ENCODE assay signal across 11 mouse cellular contexts in the genomic region with DNA sequence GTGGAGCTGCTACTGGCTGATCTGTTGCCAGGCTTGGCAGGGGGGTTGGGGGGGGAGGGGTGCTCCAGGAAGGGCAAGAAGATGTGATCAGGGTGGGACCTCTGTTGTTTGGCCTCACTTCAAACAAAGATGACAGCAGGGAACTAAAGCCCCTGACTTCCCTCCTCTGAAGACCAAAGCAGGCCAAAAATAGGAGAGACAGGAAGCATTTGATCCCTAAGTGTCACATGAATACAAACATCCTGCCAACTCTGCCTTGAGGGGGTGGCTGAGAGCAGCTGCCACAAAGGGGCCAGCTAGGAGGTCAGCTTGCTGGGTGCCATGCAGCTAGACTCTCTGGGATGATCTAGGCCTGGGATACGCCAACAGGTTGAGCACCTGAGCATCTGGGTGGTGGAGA. TPM values are rescaled to one million over a fixed set of nuclear protein-coding genes. Genes with fewer than 3 reads are reported as not detected.
DNase-seq lines count a peak whose midpoint lies in the region; ATAC-seq lines count a peak whose summit lies in the region.
"Had no signal": no experiment of that assay in that cellular context is flagged by ENCODE, and none has a peak within 500 bp of the region (broad histone marks: within the 10 kb centered on the region; RNA-seq: fewer than 3 reads in every experiment).

No protein-coding gene starts in this region.

- H3K9me3 ChIP-seq in heart, embryonic 11.5 days (replicated peaks; ENCODE audit: control insufficient read depth, low read length): no peaks in the 10 kb centered on the region
- H3K9me3 ChIP-seq in lung, embryonic 16.5 days (ENCODE audit: control insufficient read depth, low read length): no peaks in the 10 kb centered on the region
- H3K9me3 ChIP-seq: embryonic facial prominence, embryonic 13.5 days had no signal

- no peak overlapping the region for H3K27ac ChIP-seq in heart, embryonic 11.5 days (ENCODE audit: low read depth, low read length)
- H3K27ac ChIP-seq in lung, embryonic 16.5 days (ENCODE audit: low read length): peak overlapping the region; percentile 38; the same call in 1 of the 2 replicates
- H3K27ac ChIP-seq: embryonic facial prominence, embryonic 13.5 days had no signal

- no peak overlapping the region for H3K4me3 ChIP-seq in heart, embryonic 11.5 days (ENCODE audit: low read depth, low read length)
- H3K4me3 ChIP-seq in lung, embryonic 16.5 days (ENCODE audit: low read length): no peak overlapping the region
- H3K4me3 ChIP-seq: embryonic facial prominence, embryonic 13.5 days had no signal

- peak; percentile 43 to 62 for DNase-seq in heart, adult 18-20 months
- DNase-seq in adrenal gland, postnatal 10 days: peak; percentile 22
- DNase-seq in kidney, adult 8-10 months: peak; percentile 28 to 55
- no peak for DNase-seq in embryo, embryonic 10.5 days (ENCODE audit: low spot score)
- DNase-seq in frontal cortex, postnatal 36 days (ENCODE audit: low spot score in 2 of 2): no peak
- DNase-seq in layer of hippocampus, adult 9-10 months (ENCODE audit: low spot score): no peak
- DNase-seq: left cerebral cortex, postnatal 4 days; right cerebral cortex, postnatal 4 days had no signal

- H3K9ac ChIP-seq in heart, embryonic 11.5 days (ENCODE audit: low read depth, low read length): no peak overlapping the region
- no peak overlapping the region for H3K9ac ChIP-seq in lung, embryonic 16.5 days (ENCODE audit: low read length)
- H3K9ac ChIP-seq: embryonic facial prominence, embryonic 13.5 days had no signal

- WGBS in heart, embryonic 11.5 days (ENCODE audit: insufficient replicate concordance): 88% methylated on average over 1 of the region's 1 CpGs
- 73% methylated on average over 1 of the region's 1 CpGs for WGBS in lung, embryonic 16.5 days

- no peak for ATAC-seq in heart, embryonic 11.5 days (replicated peaks; ENCODE audit: insufficient number of reproducible peaks, low FRiP score, low TSS enrichment)
- peak; percentile 80 for ATAC-seq in lung, embryonic 16.5 days (ENCODE audit: low read depth)

- no peaks in the 10 kb centered on the region for H3K36me3 ChIP-seq in heart, embryonic 11.5 days (ENCODE audit: control insufficient read depth, insufficient read depth, low read length)
- H3K36me3 ChIP-seq in lung, embryonic 16.5 days (ENCODE audit: control insufficient read depth, insufficient read depth, low read length): no peaks in the 10 kb centered on the region
- H3K36me3 ChIP-seq: embryonic facial prominence, embryonic 13.5 days had no signal

- H3K27me3 ChIP-seq in heart, embryonic 11.5 days (ENCODE audit: control insufficient read depth, insufficient read depth, low read length): no peaks in the 10 kb centered on the region
- no peaks in the 10 kb centered on the region for H3K27me3 ChIP-seq in lung, embryonic 16.5 days (ENCODE audit: control insufficient read depth, insufficient read depth, low read depth, low read length)
- H3K27me3 ChIP-seq: embryonic facial prominence, embryonic 13.5 days had no signal

- H3K4me1 ChIP-seq in heart, embryonic 11.5 days (ENCODE audit: control insufficient read depth, insufficient read depth, low read length): peaks cover 28% of the 10 kb centered on the region
- H3K4me1 ChIP-seq in lung, embryonic 16.5 days (replicated peaks; ENCODE audit: control insufficient read depth, insufficient read depth, low read length): peaks cover 20% of the 10 kb centered on the region

- H3K4me2 ChIP-seq in heart, embryonic 11.5 days: no peak overlapping the region
- H3K4me2 ChIP-seq in lung, embryonic 16.5 days (ENCODE audit: low read depth, low read length): no peak overlapping the region
- H3K4me2 ChIP-seq: embryonic facial prominence, embryonic 13.5 days had no signal

RNA-seq across cellular contexts. Expression of a gene that starts 56.3 kb away (rescaled TPM):
- 10 to 100 TPM; 21.6 to 26.0 TPM for total RNA-seq in heart, adult 18-20 months (2021)
- 27.9 TPM in 2 replicates for polyA plus RNA-seq in heart, embryonic 11.5 days (2014; fragmentation: Nextera tagmentation; extraction: Ambion mirVana)
- 10 to 100 TPM; 26.9 to 37.3 TPM for total RNA-seq in adrenal gland, postnatal 10 days (2021)
- polyA plus RNA-seq in lung, embryonic 16.5 days (2015; fragmentation: Nextera tagmentation; extraction: Ambion mirVana): 27.1 and 31.6 TPM in 2 replicates

Comparison
In these comparisons a context has a peak if more than half of its experiments do, and no peak if none do; other contexts are left out.
1. DNase-seq: peak in heart, adult 18-20 months (2 of 2), adrenal gland, postnatal 10 days (single experiment) and kidney, adult 8-10 months (2 of 2); none in embryo, embryonic 10.5 days (single experiment), frontal cortex, postnatal 36 days (0 of 2) and layer of hippocampus, adult 9-10 months (single experiment).